Mouse (Mus musculus) liver, postnatal 0 days (tissue): ENCODE measurements around the gene Ncapg. TPM values are rescaled to one million over a fixed set of nuclear protein-coding genes. Genes with fewer than 3 reads are reported as not detected.

Experiments
- ATAC-seq: fragments of 200-750 bp; cut with Nextera tagmentation; 2 replicates; pipeline ENCODE4 v1.8.0; 2017; ENCODE audit warnings: mild to moderate bottlenecking, moderate library complexity
- DNase-seq: peaks from one replicate; pipeline ENCODE4 v3.0.0-alpha.2; 2016
- H3K27ac ChIP-seq: fragments of 300-500 bp; sonication (generic); 2 replicates; pipeline ENCODE4 v1.5.1; 2014; ENCODE audit warnings: antibody characterized with exemption, moderate library complexity, mild to moderate bottlenecking, low read depth
- H3K27me3 ChIP-seq: fragments of 300-500 bp; sonication (generic); 2 replicates; pipeline ENCODE4 v1.6.1; 2014; ENCODE audit warnings: low read length, control low read depth, mixed read lengths; ENCODE audit not compliant: insufficient read depth
- H3K36me3 ChIP-seq: fragments of 300-500 bp; sonication (generic); replicated peaks from 2 replicates; pipeline ENCODE4 v1.6.1; 2014; ENCODE audit warnings: mild to moderate bottlenecking, control low read depth, low read length, moderate library complexity, mixed read lengths; ENCODE audit not compliant: insufficient read depth
- H3K4me1 ChIP-seq: fragments of 300-500 bp; sonication (generic); 2 replicates; pipeline ENCODE4 v1.6.1; 2014; ENCODE audit warnings: antibody characterized with exemption, mild to moderate bottlenecking, control low read depth; ENCODE audit not compliant: insufficient read depth
- H3K4me2 ChIP-seq: fragments of 300-500 bp; sonication (generic); 2 replicates; pipeline ENCODE4 v1.6.1; 2014; ENCODE audit warnings: low read depth, mild to moderate bottlenecking, low read length, moderate library complexity, mixed read lengths
- H3K4me3 ChIP-seq: fragments of 300-500 bp; sonication (generic); 2 replicates; pipeline ENCODE4 v1.5.1; 2014; ENCODE audit warnings: low read depth, low read length
- H3K9ac ChIP-seq: fragments of 300-500 bp; sonication (generic); replicated peaks from 2 replicates; pipeline ENCODE4 v1.6.1; 2014; ENCODE audit warnings: mild to moderate bottlenecking, moderate library complexity
- H3K9me3 ChIP-seq: fragments of 300-500 bp; sonication (generic); 2 replicates; pipeline ENCODE4 v1.6.1; 2016; ENCODE audit warnings: mild to moderate bottlenecking, control low read depth, low read length, mixed read lengths
- CTCF ChIP-seq: sonication (generic); IDR thresholded peaks from 2 replicates; pipeline ENCODE4 v1.5.1; 2016; ENCODE audit warnings: antibody characterized with exemption, low read depth
- EP300 ChIP-seq: IDR thresholded peaks from 2 replicates; pipeline ENCODE4 v1.6.1; 2016; ENCODE audit warnings: antibody characterized with exemption, low read depth, mild to moderate bottlenecking
- whole genome bisulfite sequencing: fragments of 180-500 bp; shearing (Covaris S2); extraction: QIAGEN DNeasy Blood & Tissue Kit; methylation state at CpG from one replicate; pipeline ENCODE4 v1.1.7; 2014; ENCODE audit not compliant: insufficient replicate concordance; 5-methylcytosine and 5-hydroxymethylcytosine counted together
- polyA plus RNA-seq: library from polyadenylated mRNA; unstranded; fragments of >200 nt; fragmentation: Nextera tagmentation; extraction: Ambion mirVana; gene quantifications from 2 replicates; pipeline ENCODE4 v1.2.1, GENCODE M21; 2015

Ncapg gene
- polyA plus RNA-seq, 1 experiment from 2014 or later: 24.1 TPM

DNA sequence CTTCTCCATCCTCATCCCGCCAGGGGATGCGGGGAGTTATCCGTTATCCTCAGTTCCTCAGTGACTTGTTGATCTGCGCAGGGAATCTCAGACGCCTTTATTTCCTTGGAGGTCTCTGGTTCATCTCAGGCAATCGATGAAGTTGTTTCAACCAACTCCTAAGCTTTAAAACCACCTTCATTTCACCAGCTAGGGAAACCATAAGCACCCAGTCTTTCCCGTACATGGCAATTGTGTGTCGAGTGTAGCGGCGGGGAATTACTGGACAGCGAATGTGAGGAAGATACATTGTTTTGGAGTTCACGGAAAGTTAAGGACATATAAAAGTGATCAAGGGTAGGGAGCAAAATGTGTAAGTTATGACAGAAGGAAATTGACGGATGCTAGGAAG, 556 bp downstream of the Ncapg start:
- ATAC-seq: no peak
- TF ChIP-seq CTCF: no peak
- no peak for TF ChIP-seq EP300
- Histone ChIP-seq H3K27me3 (no peaks in the 10 kb centered on the region), H3K9ac (peak overlapping the region; percentile 86), H3K36me3 (peaks cover 13% of the 10 kb centered on the region; the same call in 1 of the 2 replicates), H3K4me1 (no peaks in the 10 kb centered on the region), H3K27ac (peak overlapping the region; percentile 81), H3K4me3 (peak overlapping the region; percentile 83), H3K4me2 (peak overlapping the region; percentile 84), H3K9me3 (no peaks in the 10 kb centered on the region)
- no peak for DNase-seq
- WGBS: under 1% methylated on average over 13 of the region's 13 CpGs

- no peak for TF ChIP-seq CTCF
- no peak for TF ChIP-seq EP300
- no peak for ATAC-seq
- Histone ChIP-seq H3K4me3 (peak overlapping the region; percentile 83), H3K4me2 (peak overlapping the region; percentile 84), H3K27ac (no peak overlapping the region), H3K27me3 (no peaks in the 10 kb centered on the region), H3K36me3 (peaks cover 17% of the 10 kb centered on the region), H3K4me1 (no peaks in the 10 kb centered on the region), H3K9ac (peak overlapping the region; percentile 16; the same call in 1 of the 2 replicates), H3K9me3 (no peaks in the 10 kb centered on the region)
- no peak for DNase-seq
- 42% methylated on average over 5 of the region's 5 CpGs for WGBS
Measured at GRCm38 (mm10) chr5:45670894-45671494, 1.3 kb downstream of the Ncapg start.

DNA sequence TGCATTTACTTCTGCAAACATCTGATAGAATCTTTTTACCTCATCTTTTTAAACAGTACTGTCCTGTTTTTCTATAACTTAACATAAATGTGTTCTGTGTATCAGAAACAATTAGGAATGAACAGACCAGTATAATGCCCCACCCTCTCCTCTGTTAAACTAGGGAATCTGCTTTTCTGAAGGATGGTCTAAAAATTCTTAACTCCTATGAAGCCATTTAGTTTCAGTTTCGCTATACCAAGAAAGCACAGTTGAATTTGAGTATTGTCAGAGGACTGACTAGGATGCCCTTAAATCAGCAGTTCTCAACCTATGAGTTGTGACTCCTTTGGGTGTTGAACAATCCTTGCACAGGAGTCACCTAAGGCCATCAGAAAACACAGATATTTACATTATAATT, 5.3 kb downstream of the Ncapg start:
- 91% methylated on average over 1 of the region's 1 CpGs for WGBS
- peaks cover 31% of the 10 kb centered on the region for H3K36me3 ChIP-seq

GRCm38 (mm10) chr5:45677639-45678038, 7.9 kb downstream of the Ncapg start:
- Histone ChIP-seq H3K4me2 (no peak overlapping the region), H3K9ac (no peak overlapping the region), H3K27me3 (no peaks in the 10 kb centered on the region), H3K4me3 (no peak overlapping the region), H3K9me3 (no peaks in the 10 kb centered on the region), H3K36me3 (peaks cover 40% of the 10 kb centered on the region), H3K27ac (no peak overlapping the region), H3K4me1 (no peaks in the 10 kb centered on the region)
- DNase-seq (no peak), ATAC-seq (no peak)
- TF ChIP-seq CTCF (no peak), EP300 (no peak)
- WGBS: 56% methylated on average over 4 of the region's 4 CpGs

More for the DNA sequence above, 5.3 kb downstream of the Ncapg start:
- no peaks in the 10 kb centered on the region for H3K27me3 ChIP-seq
- no peak overlapping the region for H3K9ac ChIP-seq
- H3K4me3 ChIP-seq: no peak overlapping the region
- DNase-seq (no peak), ATAC-seq (no peak)
- no peaks in the 10 kb centered on the region for H3K4me1 ChIP-seq
- H3K9me3 ChIP-seq: no peaks in the 10 kb centered on the region
- H3K27ac ChIP-seq: no peak overlapping the region
- TF ChIP-seq EP300 (no peak), CTCF (no peak)
- no peak overlapping the region for H3K4me2 ChIP-seq

DNA sequence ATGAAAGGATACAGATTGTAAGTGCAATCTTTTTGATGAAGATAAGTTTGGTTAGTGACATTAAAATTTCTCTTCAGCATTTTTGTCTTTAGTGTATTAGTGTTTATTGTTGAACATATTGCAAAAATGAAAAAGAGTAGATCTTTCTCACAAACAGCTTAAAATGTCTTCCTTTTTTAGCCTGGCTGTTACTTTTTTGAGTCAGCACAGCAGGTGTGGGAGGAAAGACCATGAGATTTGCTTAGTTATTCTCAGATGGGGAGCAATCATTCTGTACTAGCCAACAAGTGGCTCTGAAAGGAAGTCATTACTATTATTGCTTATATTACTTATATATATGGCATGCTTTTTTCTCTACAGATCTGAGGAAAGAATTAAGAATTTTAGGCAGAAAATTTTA, 10.2 kb downstream of the Ncapg start:
- TF ChIP-seq EP300 (no peak), CTCF (no peak)
- no peaks in the 10 kb centered on the region for H3K4me1 ChIP-seq
- no peak overlapping the region for H3K27ac ChIP-seq
- ATAC-seq (no peak), DNase-seq (no peak)
- H3K27me3 ChIP-seq: no peaks in the 10 kb centered on the region
- H3K4me3 ChIP-seq: no peak overlapping the region
- no peaks in the 10 kb centered on the region for H3K9me3 ChIP-seq
- no peak overlapping the region for H3K9ac ChIP-seq
- H3K36me3 ChIP-seq: peaks cover 37% of the 10 kb centered on the region
- H3K4me2 ChIP-seq: no peak overlapping the region

- DNase-seq: no peak
- Histone ChIP-seq H3K27me3 (no peaks in the 10 kb centered on the region), H3K9ac (no peak overlapping the region), H3K4me2 (no peak overlapping the region), H3K36me3 (peaks cover 21% of the 10 kb centered on the region; the same call in 1 of the 2 replicates), H3K9me3 (no peaks in the 10 kb centered on the region), H3K4me3 (no peak overlapping the region), H3K27ac (no peak overlapping the region), H3K4me1 (no peaks in the 10 kb centered on the region)
- ATAC-seq: no peak
- TF ChIP-seq CTCF (no peak), EP300 (no peak)
- 74% methylated on average over 1 of the region's 1 CpGs for WGBS
Measured at GRCm38 (mm10) chr5:45683388-45683787, 13.7 kb downstream of the Ncapg start.
